Mouse (Mus musculus) cerebellum, adult (tissue): ENCODE measurements around the gene Mettl27.

Experiments used
- ATAC-seq: cut with Nextera tagmentation; 2 replicates; pipeline ENCODE4 v1.9.2; 2017; ENCODE audit warnings: mild to moderate bottlenecking, moderate library complexity, mixed read lengths; ENCODE audit not compliant: insufficient number of reproducible peaks, low FRiP score, low TSS enrichment

Gene Mettl27

GRCm38 (mm10) chr5:134932179-134932902, at the start of gene Mettl27:
Gene Mettl27 (plus strand): TSS chr5:134932368.
- ATAC-seq, result peak; percentile 70

GRCm38 (mm10) chr5:134883077-134883476, 49.1 kb upstream of the Mettl27 start:
- peak; percentile 72 for ATAC-seq

DNA sequence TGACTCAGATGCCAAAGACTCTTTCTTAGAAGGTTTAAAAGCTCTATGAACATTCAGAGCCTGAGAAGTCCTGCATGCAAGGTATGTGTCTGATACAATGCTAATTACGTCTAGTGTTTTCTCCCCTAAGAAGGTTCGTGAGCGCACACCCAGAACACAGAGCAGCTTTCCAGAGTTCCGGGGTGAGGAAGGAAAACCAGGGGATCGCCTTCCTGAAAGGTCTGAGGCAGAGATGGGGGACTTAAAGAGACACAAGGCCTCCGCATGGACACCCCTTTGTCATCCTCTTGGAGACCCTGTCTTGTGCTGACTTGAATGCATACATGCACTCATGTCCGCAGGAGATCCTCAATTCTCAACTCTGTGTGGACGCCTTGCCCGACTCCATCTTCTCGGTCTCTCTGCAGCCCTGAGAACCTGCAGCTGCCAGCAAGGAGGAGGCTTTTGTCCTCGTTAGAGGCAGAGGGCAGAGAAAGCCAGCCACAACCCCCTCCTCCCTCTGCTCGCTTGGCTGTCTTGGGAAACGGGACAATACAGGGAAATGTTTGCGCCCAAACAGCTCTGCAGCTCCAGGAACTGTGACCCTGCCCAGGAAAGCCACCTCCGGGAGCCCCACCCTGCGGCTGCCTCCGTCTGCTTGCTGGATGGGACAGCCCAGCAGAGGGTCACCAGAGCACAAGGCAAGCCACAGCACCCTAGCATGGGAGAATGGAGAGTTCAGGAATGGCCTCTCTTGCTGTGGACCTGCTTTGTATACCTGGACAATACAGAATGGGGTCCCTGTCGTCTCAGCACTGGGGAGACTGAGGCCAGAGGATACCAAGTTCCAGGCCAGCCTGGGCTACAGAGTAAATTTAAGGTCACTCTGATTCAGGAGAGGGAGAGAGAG, 44.5 kb upstream of the Mettl27 start:
- ATAC-seq, result no peak

DNA sequence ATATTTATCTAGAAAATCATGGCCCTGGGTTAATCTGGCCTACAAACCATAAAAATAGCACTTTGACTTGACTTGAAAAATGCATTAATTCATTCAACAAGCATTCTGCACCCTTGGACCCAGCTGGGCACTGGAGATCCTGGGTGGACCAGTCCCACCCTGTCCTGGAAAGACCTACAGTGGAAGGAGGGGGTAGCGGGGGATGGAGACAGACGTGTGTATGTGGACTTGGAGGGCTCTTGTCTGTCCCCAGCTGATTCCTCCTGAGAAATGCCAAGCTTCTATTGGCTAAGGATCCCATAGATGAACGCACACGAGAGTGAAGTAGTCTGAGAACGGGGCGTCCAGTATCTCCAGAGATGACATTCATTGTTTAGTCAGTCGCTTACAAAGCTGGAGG, 43.7 kb upstream of the Mettl27 start:
- ATAC-seq, result no peak

- no peak for ATAC-seq
Observed at GRCm38 (mm10) chr5:134890601-134891054, 41.5 kb upstream of the Mettl27 start.

DNA sequence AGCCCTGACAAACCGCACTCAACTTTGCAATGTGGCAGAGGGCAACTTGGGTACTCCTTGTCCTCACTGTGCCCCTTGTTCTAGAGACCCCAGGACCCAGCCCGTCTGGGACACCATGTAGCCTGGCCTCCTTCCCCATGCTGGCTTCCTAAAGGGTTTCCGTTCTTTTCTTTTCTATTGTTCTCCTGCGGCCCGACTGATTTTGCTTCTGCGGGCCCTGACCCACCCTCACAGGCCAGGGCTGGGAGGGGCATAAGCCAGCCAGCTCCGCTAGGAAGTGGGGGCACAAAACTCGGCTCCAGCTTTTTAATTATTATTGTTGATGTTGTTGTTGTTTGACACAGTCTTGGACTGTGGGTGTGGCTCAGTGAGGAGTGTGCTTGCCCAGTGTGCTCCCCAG, 40.6 kb upstream of the Mettl27 start:
- ATAC-seq, result no peak

GRCm38 (mm10) chr5:134892717-134893116, 39.5 kb upstream of the Mettl27 start:
- no peak for ATAC-seq

DNA sequence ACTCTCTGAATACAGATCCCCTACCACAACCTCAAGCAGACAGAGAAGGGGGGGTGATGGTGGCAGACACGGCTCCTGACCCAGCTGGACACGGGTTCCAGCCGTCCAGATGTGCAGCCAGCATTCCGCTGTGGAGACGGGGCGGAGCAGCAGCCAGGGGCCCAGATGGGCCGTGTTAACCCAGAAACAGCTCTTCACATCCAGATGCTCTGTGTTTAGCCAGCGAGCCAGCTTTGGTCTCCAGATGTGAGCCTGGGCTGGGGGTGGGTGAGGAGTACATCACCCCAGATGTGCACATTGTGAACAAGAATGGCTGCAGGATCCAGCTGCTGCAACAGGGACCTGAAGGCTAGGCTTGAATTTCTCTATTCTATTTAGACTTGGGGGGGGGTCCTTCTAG, 36.9 kb upstream of the Mettl27 start:
- ATAC-seq, result no peak

GRCm38 (mm10) chr5:134896965-134897364, 35.2 kb upstream of the Mettl27 start:
- no peak for ATAC-seq

DNA sequence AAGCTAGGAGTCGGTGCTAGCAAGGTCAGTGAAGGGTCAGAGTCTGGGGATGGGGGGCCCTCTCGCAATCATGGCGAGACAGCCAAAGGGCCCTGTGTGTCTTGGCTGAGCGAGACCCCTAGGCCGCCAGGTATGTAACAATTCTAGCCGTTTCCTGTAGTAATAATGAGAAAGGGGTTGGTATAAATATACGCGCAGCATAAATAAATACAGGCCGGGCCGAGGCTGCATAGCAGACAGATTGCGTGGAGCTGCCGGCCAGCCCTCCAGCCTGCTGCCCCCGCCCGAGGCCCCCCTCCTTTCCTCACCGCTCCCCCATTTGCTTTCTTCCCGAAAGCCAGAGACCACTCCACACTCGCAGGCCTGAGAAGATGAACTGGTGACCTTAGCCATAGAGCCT, 34.6 kb upstream of the Mettl27 start:
- ATAC-seq, result no peak

DNA sequence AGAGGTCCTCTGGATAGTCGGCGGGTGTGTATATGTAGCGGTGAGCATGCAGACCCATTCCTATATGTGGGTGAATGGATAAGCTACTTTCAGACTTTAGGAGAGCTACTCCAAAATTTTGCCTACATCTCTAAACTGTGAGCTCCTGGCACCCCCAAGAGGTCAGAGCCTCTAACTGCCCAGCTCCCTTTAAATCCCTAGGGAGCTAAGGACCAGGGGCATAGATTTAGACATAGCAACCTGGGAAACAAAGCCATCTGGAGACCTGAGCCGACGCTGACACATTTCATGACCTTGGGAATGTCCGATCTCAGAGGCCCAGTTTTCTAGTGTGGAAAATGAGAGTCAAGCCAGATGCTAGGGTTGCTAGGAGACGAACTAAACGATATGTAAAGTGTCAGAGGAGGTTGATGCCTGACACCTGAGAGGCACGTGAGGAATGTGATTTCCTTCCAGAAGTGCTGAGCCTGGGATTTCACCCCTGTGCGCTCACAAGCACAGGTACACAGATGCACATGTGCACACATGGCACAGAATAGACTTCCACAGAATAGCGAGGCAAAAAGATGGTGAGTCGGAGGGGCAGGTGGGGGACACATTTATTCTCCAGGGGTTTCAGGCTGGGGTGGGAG, 31.0 kb upstream of the Mettl27 start:
- no peak for ATAC-seq

GRCm38 (mm10) chr5:134901644-134902027, 30.5 kb upstream of the Mettl27 start:
- ATAC-seq, result no peak

DNA sequence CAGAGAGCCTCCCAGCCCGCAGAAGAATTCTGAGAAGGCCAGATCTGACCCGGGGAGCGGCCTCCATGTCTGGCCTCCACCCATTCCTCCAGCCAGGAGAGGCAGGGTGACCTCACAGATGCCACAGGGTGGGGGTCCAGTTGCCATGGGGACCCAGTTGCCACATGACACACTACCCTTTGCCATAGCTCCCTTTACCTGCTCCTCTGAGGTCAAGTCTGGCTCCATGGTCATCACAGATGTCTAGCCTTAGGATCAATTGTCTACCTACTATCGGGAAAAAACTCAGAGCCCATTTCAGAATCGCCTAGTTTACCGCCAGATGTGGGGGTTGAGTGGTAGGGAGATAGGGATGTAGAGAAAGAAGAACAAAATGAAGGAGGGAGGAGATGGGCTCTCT, 25.5 kb upstream of the Mettl27 start, which contains the start of gene Tmem270:
TSS of gene Tmem270 (minus strand) at position 101 of the 400 bp plus-strand sequence.
- no peak for ATAC-seq

DNA sequence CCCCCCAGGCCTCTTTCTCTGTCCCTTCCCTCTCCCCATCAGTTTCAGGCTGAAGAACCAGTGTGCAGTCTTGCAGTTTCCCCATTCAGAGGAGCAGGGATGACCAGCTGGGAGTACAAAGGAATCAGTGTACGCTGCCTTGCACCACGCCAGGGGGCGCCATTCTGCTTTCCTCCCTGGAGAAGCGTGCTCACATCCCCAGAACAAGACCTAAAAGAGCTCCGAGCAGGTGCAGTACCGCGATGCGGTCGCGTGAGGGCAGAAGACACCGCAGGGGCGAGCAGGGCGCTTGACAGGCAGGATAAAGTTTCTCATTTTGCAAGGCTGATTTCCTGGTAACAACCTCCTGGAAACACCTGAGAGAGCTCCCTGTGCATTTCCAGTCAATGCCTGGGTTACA, 25.0 kb upstream of the Mettl27 start:
- peak; percentile 58 for ATAC-seq

DNA sequence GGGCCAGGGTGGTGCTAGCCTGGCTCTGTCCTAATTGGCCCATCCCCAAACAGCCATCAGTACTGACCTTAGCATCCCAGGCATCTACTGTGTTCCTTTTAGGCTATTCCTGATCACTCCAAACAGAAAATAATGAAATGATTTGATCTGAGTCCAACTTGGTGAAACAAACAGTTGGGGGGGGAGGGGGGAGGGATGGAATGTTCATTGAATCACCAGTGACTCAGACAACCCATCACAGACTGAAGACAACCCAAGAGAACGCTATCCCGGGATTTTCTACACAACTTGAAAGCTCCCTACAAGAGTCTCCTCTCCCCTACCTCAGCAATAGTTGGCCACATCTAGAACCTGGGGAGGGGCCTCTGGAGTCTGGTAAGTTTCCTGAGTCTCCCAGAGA, 20.3 kb upstream of the Mettl27 start:
- ATAC-seq, result no peak

DNA sequence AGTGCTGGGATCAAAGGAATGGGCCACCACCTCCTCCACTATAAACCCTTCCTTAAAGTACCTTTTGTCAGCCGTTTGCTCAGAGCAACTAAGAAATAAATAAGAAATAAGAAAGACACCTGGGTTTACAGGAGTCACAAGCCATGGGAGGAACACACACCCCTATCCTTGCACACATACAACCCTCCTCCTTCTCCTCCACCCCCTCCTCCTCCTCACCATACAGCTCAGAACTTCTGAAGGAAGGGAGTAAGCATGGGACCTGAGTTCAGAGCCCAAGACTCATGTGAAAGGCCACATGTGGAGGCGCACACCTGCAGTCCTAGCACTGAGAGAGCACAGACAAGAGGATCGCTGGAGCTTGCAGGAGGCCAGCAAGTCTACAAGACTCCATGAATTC, 18.8 kb upstream of the Mettl27 start:
- ATAC-seq, result no peak

DNA sequence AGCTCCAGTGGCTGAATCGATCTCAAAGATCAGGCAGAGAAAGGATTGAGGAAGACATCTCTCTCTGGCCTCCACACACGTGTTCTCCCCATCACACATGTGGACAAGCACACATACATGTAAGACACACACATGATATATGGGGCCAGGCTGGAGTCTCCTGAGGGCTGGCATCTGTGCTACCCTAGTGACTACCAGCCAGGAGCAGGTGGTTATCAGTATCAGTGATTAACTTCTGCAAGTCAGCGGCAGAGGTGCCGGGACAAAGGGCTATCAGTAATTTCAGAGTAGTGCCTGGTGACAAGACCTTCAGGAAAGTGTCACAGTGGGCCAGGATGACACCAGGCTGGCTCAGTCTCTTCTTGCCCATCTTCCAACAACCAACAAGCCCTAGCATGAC, 18.4 kb upstream of the Mettl27 start:
- ATAC-seq, result no peak

GRCm38 (mm10) chr5:134914510-134914909, 17.7 kb upstream of the Mettl27 start:
- ATAC-seq, result no peak

DNA sequence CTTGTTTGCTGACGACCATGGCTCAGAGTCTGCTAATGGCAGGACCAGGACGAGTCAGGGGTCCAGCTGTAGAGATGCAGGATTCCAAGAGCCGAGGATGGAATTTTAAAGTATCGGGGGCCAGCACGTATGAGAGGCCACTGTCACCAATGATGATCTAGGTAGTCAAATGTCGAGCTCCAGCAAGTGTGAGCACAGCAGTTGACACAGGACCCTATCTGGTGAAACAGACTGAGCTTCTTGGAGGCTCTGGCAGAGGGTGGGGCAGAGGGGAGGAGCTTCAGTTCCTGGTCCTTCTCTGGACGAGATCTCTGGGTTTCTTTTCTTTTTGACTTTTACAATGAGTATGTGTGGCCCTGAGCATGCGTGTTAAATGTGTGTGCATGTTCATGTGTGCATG, 16.9 kb upstream of the Mettl27 start, which contains the start of gene Cldn13:
TSS of gene Cldn13 (minus strand) at position 216 of the 400 bp plus-strand sequence.
- no peak for ATAC-seq

DNA sequence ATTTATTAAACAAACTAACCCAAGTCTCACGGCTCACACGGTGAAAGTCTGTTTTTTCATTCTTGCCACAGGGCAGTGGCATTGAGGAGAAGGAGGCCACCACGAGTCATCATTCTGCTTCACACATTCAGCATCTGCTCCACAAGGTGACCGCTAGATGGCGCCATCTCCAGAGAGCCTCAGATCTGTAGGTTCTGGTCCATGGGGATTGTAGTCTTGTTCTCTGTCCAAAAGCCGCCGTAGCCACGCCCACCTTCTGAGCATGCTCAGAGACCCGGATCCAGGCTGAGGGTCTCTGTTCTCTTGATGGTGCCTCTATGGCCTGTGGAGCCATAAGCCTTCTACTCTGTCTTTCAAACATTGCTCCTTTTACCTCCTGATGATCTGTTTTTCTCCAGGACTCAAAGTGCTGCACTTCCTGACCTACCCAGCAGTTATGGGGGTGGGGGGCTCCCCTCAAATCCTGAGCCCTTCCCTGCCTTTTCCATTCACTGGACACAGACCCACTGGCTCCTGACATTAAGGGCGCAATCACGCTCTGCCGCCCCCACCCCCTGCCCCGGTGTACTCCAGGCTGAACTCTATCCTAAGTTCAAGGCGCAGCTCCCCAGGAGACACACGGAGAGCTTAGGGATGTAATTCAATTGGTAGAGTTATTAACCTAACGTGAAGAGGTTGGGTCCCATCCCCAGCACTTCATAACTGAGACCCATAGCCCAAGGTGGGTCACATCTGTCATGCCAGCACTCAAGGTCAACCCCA, 13.9 kb upstream of the Mettl27 start:
- ATAC-seq, result no peak
